Mouse (Mus musculus): ENCODE data around the gene Gm20820. TPM values are rescaled to one million over a fixed set of nuclear protein-coding genes. Genes with fewer than 3 reads are reported as not detected.
"Not testable (repeated sequence)": the region's sequence is repeated elsewhere in the genome, so short reads cannot be mapped to it uniquely, and the experiment has no call there.

Gm20820 gene
- total RNA-seq (2015; ENCODE audit: low replicate concordance), result not detected in 2 replicates
- total RNA-seq (2017; ENCODE audit: low replicate concordance), result not detected in 2 replicates

DNA sequence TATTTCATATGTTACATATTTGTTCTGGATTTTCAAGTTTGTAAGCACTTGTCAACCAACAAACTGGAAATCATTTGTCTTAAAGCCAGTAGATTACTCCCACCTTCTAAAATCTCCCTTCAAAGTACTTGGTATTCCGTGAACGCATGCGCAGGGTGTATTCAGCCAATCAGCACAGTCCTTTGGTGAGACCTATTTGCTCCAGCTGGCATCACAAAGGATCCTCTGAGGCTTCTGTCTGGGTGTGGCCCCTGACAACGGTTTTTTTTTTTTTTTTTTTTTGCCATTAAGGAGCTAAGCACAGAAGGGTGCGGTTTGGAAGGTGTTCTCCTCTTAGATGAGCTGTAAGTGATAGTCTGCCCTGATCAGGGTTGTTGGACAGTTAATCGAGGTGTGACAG, at the start of gene Gm20820:
TSS of gene Gm20820 (plus strand) at position 301 of the 400 bp plus-strand sequence.
- not testable (repeated sequence) for ATAC-seq (replicated peaks; ENCODE audit: low FRiP score, poor library complexity, severe bottlenecking)

All from erythroblast, adult 5-6 weeks (primary cell).